Mouse (Mus musculus) lung, postnatal 10 days (tissue): ENCODE data around the gene Ndc80.
"Not testable (repeated sequence)": the region's sequence is repeated elsewhere in the genome, so short reads cannot be mapped to it uniquely, and the experiment has no call there.

ENCODE experiments used
- DNase-seq: peaks from one replicate; pipeline ENCODE4 v3.0.0; 2021

The Ndc80 gene

DNA sequence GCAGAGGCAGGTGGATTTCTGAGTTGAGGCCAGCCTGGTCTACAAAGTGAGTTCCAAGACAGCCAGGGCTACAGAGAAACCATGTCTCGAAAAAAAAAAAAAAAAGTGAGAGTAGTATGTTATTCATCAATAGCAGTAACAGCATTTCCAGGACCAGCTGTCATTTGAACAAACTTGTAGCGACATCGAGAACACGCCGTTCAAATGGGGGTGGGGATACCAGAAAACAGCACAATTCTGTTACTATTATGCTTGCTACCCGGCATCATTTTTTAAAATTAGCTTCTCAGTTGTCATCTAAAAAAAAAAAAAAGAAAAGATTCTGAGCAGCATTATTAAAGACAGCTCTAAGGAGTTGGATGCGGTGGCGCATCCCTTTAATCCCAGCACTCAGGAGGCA is 49.2 kb downstream of the Ndc80 start:
- no peak for DNase-seq

DNA sequence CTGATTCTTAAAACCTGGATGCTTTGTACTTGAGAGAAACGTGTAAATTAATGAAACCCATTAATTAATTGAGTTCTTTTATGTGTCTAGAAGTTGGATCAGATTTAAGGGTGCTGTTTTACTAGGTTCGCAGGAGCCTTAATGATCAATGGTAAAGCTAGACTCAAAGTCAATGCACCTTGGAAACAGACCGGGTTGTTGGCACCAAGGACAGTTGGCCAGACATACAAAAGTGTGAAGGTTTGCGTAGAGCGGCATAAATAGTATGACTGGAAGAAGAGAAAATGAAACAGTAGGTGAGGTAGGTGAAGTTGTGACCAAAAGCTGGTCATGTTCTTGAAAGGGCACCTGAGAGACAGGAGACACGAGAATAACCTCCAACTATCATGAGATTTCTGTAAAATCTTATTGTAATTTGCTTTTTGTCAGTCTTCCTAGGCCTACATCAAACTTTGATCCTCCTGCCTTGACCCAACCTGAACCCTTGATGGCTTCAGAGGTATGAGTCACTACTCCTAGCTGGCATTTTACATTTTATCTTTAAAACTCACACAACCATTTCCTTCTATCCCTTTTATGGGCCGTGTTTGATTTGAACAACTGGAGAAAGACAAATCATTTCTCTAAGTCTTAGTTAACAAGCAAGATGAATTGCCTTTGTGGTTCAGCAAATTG is 50.2 kb downstream of the Ndc80 start:
- DNase-seq = no peak

DNA sequence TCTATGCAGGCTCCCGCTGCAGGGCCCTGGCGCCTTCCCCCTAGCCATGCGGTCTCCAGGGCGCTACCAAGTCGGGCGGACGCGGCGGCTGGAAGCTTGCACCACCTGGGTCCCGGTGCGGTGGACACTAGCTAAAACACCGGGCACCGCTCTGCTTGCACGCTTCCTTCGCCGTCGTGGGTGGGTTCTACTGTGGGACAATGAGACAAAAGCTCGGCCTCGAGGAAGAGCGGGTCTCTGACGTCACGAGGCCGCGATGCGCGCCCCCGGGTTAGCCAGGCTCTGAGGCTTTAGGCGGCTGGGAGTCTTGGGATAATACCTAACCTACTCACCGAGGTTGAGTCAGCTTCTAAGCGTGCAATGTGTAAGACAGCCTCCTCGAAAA is 51.0 kb downstream of the Ndc80 start:
- DNase-seq = peak; percentile 74

DNA sequence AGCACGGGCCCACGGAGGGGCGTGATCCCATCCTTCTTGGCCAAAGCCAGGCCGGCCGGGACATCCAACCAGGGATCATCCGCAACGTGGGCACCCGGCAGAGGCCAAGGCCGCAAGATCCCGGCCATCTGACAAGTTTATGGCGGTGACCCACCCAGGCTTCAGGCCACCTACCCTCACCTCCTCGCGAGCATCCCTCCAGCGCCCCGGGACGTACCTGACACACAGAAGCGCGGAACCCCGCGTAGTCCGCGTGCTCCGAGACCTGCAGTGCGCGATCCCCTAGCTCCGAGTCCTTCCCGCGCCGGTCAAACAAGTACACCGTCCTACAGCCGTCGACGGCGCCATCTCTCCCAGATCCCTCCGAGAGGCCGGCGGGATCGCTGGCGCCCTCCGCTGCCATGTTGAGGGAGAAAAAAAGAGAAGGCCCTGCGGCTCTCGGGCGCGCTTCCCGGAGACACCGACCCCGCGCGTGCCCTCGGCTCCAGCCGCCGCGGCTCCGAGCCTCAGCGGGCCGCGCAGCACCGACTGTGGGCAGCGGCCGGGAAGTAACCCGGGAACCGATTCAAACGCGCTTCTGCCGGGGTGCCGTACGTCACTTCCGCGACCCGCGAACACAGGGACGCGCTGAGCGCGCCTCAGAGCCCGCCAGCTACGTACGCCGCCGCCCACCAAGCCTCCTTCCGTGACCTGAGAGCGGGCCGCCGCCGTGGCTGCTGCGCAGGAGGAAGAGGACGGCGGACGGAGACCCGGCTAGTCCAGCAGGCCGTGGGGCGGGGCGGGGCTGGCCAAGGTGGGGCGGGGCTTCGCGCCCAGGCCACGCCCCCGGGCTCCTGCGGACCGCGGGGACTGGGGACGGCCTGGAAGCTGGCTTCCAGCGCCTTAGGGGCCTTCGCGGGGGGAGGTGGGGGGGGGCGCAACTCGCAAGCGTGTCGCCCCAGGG is 51.6 kb downstream of the Ndc80 start, which contains the start of gene Smchd1:
Gene Smchd1 (minus strand): TSS at position 582 of the 943 bp plus-strand sequence.
- DNase-seq = peak; percentile 96

DNA sequence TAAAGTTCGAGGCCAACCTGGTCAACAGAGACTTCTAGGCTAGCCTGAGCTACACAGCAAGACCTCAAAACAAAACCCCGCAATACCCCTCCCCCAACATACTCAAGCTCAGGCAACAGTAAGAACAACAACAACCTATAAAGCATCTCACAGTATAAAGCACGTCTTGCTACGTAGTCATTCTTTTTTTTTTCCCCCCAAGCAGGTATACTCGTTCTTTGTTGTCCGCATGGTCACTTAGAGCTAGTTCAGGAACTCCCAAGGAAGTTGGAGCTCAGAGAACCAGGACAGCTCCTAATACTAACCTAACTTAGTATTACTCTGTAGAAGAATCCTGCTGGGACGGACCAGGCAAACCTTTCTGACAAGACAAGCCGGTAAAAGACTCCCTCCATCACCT is 52.5 kb downstream of the Ndc80 start:
- DNase-seq = no peak

DNA sequence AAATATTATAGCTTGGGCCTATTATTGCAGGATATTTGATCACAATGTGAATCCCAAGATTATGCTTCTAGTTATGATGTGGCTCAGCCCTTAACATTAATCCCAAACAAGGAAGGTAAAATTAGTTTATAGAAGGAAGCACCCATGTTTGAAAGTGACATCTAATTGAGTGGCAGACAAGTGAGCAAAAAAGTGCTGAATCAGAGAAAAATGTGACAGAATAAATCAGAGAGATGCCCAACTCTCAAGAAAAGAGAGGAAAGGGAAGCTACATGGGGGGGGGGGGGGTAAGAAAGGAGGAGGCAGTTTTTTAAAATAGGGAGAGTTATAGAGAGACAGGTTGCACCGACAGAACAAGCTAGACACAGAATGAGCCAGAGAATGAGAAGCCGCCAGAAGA is 55.4 kb downstream of the Ndc80 start:
- no peak for DNase-seq

DNA sequence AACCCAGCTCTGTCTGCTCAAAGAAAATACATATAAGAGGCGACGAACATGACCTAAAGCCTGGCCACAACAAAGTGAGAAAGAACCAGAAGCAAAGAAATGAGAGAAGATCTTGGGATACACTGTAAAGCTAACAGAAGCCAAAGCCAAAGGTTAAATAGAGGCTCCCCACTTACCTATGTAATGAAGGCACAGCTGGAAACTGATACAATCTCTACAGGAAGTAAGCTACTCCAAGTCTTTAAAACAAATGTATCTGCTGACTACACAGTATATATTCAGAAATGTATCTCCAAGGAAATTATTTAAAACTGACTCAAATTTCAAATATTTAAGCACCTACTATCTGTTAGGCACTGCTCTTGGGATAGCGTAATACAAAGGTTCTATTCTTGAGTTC is 66.3 kb downstream of the Ndc80 start:
- no peak for DNase-seq

DNA sequence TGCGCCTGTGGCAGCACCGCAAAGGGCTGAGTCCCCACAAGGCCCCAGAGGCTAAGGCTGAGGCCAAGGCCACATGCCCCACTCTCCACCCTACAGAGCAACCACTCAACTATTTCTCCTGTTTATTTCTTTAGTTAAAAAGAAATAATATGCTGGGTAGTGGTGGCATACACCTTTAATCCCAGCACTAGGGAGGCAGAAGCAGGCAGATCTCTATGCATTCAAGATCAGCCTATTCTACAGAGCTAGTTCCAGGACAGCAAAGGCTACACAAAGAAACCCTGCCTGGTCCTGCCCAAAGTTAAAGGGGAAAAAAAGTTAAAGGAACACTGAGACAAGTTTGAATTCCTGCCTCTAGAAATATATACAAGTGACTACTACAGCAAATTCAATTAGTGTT is 66.8 kb downstream of the Ndc80 start, which contains the start of gene Gm4707:
Gene Gm4707 (minus strand): TSS at position 101 of the 400 bp plus-strand sequence.
- no peak for DNase-seq

DNA sequence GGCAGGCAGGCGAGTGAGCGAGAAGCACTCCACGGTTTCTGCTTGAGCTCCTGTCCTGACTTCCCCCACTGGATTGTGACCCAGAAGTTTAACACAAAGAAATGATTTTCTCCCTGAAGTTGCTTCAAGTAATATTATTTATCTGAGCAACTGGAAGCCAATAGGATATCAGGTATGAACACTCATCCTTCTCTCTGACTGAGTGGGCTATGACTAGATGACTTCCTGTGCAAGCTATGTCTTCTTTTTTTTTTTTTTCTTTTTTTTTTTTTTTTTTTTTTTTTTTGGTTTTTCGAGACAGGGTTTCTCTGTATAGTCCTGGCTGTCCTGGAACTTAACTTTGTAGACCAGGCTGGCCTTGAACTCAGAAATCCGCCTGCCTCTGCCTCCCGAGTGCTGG is 69.3 kb downstream of the Ndc80 start:
- DNase-seq = not testable (repeated sequence)
